Mouse (Mus musculus): Measurements from ENCODE around the gene Sec63. TPM values are rescaled to one million over a fixed set of nuclear protein-coding genes. Genes with fewer than 3 reads are reported as not detected.

Sec63 gene
- 22.7 TPM for polyA plus RNA-seq (2012; fragmentation: generic; extraction: Trizol)

DNA sequence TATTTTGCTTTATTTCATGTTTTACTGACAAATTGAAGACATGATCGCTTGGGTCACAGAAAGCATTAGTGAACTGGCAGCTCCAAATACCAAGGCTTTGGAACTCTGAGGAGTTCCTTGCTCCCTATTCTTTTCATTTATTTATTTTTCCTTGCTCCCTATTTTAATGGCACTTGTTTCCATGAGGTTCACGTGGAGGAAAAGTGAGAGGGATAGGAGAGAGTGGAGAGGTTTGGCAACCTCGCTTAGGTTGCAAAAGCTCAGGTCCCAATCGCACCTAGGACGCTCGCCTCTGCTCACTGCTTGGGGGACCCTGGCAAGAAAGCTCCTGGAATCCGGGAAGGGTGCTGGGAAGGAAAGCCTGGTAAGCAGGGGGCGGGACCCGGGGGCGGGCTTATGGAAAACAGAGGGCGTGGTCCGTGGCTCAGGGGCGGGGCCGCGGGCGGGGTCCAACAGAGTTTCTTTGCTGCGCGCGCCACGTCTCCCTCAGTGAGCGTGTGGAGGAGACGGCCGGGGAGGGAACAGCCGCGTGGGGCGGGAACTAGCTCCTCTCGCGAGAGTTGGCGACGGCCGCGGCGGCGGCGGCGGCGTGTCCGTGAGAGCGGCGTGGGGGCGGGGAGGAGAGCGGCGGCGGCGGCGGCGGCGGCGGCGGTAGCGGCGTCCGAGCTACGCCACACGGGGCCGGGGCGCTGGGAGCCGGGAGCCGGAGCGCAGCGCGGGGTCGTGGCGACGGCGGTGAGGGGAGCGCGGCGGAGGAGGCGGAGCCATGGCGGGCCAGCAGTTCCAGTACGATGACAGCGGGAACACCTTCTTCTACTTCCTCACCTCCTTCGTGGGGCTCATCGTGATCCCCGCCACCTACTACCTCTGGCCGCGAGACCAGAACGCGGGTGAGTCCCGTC, at the start of gene Sec63:
Gene Sec63, plus strand, starts transcription at position 498 of the 902 bp plus-strand sequence.
- peaks cover 46% of the 10 kb centered on the region for H3K79me2 ChIP-seq (ENCODE audit: control insufficient read depth, insufficient read depth)
- TF ChIP-seq MYOG (IDR thresholded peaks at IDR 0.05; ENCODE audit: control insufficient read depth in 1 of 3, insufficient read depth in 1 of 3, insufficient read length in 2 of 3, low read depth in 2 of 3) (peak in 1 of 3 experiments; percentile 41), POLR2A (IDR thresholded peaks at IDR 0.05; ENCODE audit: insufficient read length, low read depth) (peak; percentile 72), E2F4 (IDR thresholded peaks at IDR 0.05; ENCODE audit: insufficient read depth) (no peak), TCF3 (IDR thresholded peaks at IDR 0.05; ENCODE audit: insufficient read length, low read depth) (no peak), MAX (IDR thresholded peaks at IDR 0.05; ENCODE audit: low read depth) (no peak), REST (IDR thresholded peaks at IDR 0.05; ENCODE audit: insufficient read depth, insufficient read length) (no peak), MYOD1 (IDR thresholded peaks at IDR 0.05; ENCODE audit: control insufficient read depth in 1 of 3, insufficient read length in 2 of 3, low read depth in 2 of 3) (peak in 1 of 3 experiments; percentile 15), POLR2AphosphoS2 (IDR thresholded peaks at IDR 0.05; ENCODE audit: insufficient read length, low read depth) (peak; percentile 50)
- H3K36me3 ChIP-seq (ENCODE audit: control insufficient read depth, insufficient read depth): no peaks in the 10 kb centered on the region
- peak within 1 kb of the TSS; percentile 79 for H3K4me2 ChIP-seq (ENCODE audit: low read depth)
- H3K27me3 ChIP-seq (ENCODE audit: control insufficient read depth, insufficient read depth, insufficient read length): no peaks in the 10 kb centered on the region
- H3ac ChIP-seq (ENCODE audit: control insufficient read depth, insufficient read length): peak within 1 kb of the TSS; percentile 67
- peak within 1 kb of the TSS; percentile 70 for H3K4me3 ChIP-seq

- no peak overlapping the region for H3K4me3 ChIP-seq
- H3ac ChIP-seq (ENCODE audit: control insufficient read depth, insufficient read length): no peak overlapping the region
- H3K4me2 ChIP-seq (ENCODE audit: low read depth): no peak overlapping the region
- H3K36me3 ChIP-seq (ENCODE audit: control insufficient read depth, insufficient read depth): no peaks in the 10 kb centered on the region
- TF ChIP-seq CEBPB (IDR thresholded peaks at IDR 0.05; ENCODE audit: insufficient read depth, poor library complexity, severe bottlenecking) (no peak), MYOD1 (IDR thresholded peaks at IDR 0.05; ENCODE audit: control insufficient read depth in 1 of 3, insufficient read length in 2 of 3, low read depth in 2 of 3) (no peak), TCF3 (IDR thresholded peaks at IDR 0.05; ENCODE audit: insufficient read length, low read depth) (no peak), POLR2A (IDR thresholded peaks at IDR 0.05; ENCODE audit: insufficient read length, low read depth) (no peak), TCF12 (IDR thresholded peaks at IDR 0.05; ENCODE audit: insufficient read depth, poor library complexity, severe bottlenecking) (no peak), MAX (IDR thresholded peaks at IDR 0.05; ENCODE audit: low read depth) (no peak), MYOG (IDR thresholded peaks at IDR 0.05; ENCODE audit: control insufficient read depth in 1 of 3, insufficient read depth in 1 of 3, insufficient read length in 2 of 3, low read depth in 2 of 3) (no peak), E2F4 (IDR thresholded peaks at IDR 0.05; ENCODE audit: insufficient read depth) (no peak), REST (IDR thresholded peaks at IDR 0.05; ENCODE audit: insufficient read depth, insufficient read length) (no peak), SRF (IDR thresholded peaks at IDR 0.05; ENCODE audit: control insufficient read depth, insufficient read length, low read depth) (no peak), USF1 (IDR thresholded peaks at IDR 0.05; ENCODE audit: low read depth) (no peak), POLR2AphosphoS2 (IDR thresholded peaks at IDR 0.05; ENCODE audit: insufficient read length, low read depth) (no peak)
- H3K27me3 ChIP-seq (ENCODE audit: control insufficient read depth, insufficient read depth, insufficient read length): peaks cover 9% of the 10 kb centered on the region
- no peaks in the 10 kb centered on the region for H3K79me2 ChIP-seq (ENCODE audit: control insufficient read depth, insufficient read depth)
These were observed 46.6 kb upstream of the Sec63 start for GRCm38 (mm10) chr10:42714676-42715075.

GRCm38 (mm10) chr10:42715366-42716035, 45.8 kb upstream of the Sec63 start:
- H3K4me2 ChIP-seq (ENCODE audit: low read depth): no peak overlapping the region
- no peaks in the 10 kb centered on the region for H3K79me2 ChIP-seq (ENCODE audit: control insufficient read depth, insufficient read depth)
- no peak overlapping the region for H3K4me3 ChIP-seq
- peaks cover 9% of the 10 kb centered on the region for H3K27me3 ChIP-seq (ENCODE audit: control insufficient read depth, insufficient read depth, insufficient read length)
- no peak overlapping the region for H3ac ChIP-seq (ENCODE audit: control insufficient read depth, insufficient read length)
- no peaks in the 10 kb centered on the region for H3K36me3 ChIP-seq (ENCODE audit: control insufficient read depth, insufficient read depth)
- no peak for TF ChIP-seq TCF12 (IDR thresholded peaks at IDR 0.05; ENCODE audit: insufficient read depth, poor library complexity, severe bottlenecking)
- no peak for TF ChIP-seq REST (IDR thresholded peaks at IDR 0.05; ENCODE audit: insufficient read depth, insufficient read length)
- no peak for TF ChIP-seq MAX (IDR thresholded peaks at IDR 0.05; ENCODE audit: low read depth)
- TF ChIP-seq USF1 (IDR thresholded peaks at IDR 0.05; ENCODE audit: low read depth): no peak
- no peak for TF ChIP-seq MYOD1 (IDR thresholded peaks at IDR 0.05; ENCODE audit: control insufficient read depth in 1 of 3, insufficient read length in 2 of 3, low read depth in 2 of 3)
- no peak for TF ChIP-seq POLR2AphosphoS2 (IDR thresholded peaks at IDR 0.05; ENCODE audit: insufficient read length, low read depth)
- no peak for TF ChIP-seq CEBPB (IDR thresholded peaks at IDR 0.05; ENCODE audit: insufficient read depth, poor library complexity, severe bottlenecking)
- no peak for TF ChIP-seq POLR2A (IDR thresholded peaks at IDR 0.05; ENCODE audit: insufficient read length, low read depth)
- no peak for TF ChIP-seq E2F4 (IDR thresholded peaks at IDR 0.05; ENCODE audit: insufficient read depth)
- no peak for TF ChIP-seq MYOG (IDR thresholded peaks at IDR 0.05; ENCODE audit: control insufficient read depth in 1 of 3, insufficient read depth in 1 of 3, insufficient read length in 2 of 3, low read depth in 2 of 3)

DNA sequence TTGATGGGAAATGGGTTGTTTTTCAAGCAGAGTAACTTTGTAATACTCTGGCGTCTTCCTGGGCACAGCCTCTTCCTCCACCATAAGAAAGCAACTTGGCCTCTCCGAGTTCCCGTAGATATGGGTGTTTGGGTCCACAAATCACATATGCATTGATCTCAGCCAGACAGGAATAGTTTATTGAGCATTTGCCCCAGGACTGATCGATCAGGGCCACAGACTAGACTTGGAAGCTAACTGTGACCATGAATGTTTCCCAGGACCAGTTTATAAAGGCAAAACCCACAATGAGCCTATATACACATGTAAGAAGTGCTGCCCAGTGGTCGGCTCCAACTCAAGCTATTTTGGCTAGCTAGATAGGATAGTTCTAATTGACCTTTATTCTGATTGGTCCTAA, 39.2 kb upstream of the Sec63 start:
- Histone ChIP-seq H3K79me2 (ENCODE audit: control insufficient read depth, insufficient read depth) (no peaks in the 10 kb centered on the region), H3K4me3 (no peak overlapping the region), H3K4me2 (ENCODE audit: low read depth) (no peak overlapping the region), H3ac (ENCODE audit: control insufficient read depth, insufficient read length) (no peak overlapping the region), H3K36me3 (ENCODE audit: control insufficient read depth, insufficient read depth) (no peaks in the 10 kb centered on the region), H3K27me3 (ENCODE audit: control insufficient read depth, insufficient read depth, insufficient read length) (peaks cover 9% of the 10 kb centered on the region)
- TF ChIP-seq CEBPB (IDR thresholded peaks at IDR 0.05; ENCODE audit: insufficient read depth, poor library complexity, severe bottlenecking): no peak
- TF ChIP-seq E2F4 (IDR thresholded peaks at IDR 0.05; ENCODE audit: insufficient read depth): no peak
- no peak for TF ChIP-seq USF1 (IDR thresholded peaks at IDR 0.05; ENCODE audit: low read depth)

Data from myocyte (in vitro differentiated cells).